Comparison of ENCODE assay signal across 9 mouse cellular contexts in the genomic region with DNA sequence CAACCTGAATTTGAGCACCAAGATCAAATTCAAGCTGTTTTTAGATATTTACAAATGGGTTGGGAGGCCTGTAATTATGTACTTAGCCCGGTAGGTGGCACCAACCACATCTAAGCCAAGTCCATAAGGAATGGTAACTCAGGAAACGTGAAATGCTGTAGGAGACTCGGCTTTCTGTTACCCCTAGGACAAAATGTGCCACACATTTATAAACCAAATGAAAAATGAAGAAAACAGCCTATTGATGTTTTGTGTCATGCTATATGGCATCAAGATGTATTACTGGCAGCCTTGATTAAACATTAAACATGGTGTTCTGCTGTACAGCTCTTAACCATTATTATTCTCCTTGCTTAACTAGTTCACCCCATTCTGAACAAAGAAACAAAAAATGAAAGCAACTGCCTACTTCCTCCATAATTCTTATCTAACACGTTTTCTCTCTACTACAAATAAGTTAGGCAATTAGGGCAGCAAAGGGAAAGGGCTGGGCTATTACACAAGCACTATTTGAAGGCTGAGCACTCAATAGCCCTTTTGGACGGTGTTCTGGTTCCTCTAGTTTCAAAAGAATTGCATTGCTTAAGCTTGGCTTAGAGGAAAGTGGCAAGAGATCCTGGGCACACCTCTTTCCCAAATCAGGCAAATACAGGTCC. TPM values are rescaled to one million over a fixed set of nuclear protein-coding genes. Genes with fewer than 3 reads are reported as not detected.
DNase-seq lines count a peak whose midpoint lies in the region; ATAC-seq and TF ChIP-seq lines count a peak whose summit lies in the region.
"Had no signal": no experiment of that assay in that cellular context is flagged by ENCODE, and none has a peak within 500 bp of the region (broad histone marks: within the 10 kb centered on the region; RNA-seq: fewer than 3 reads in every experiment).

No protein-coding gene starts in this region.

- TF ChIP-seq CTCF in layer of hippocampus, adult 2 months (conservative IDR thresholded peaks at IDR 0.05): peak; percentile 94

- no peaks in the 10 kb centered on the region for H3K4me1 ChIP-seq in forebrain, embryonic 11.5 days (replicated peaks; ENCODE audit: control insufficient read depth, insufficient read depth, low read length)

- no peaks in the 10 kb centered on the region for H3K36me3 ChIP-seq in forebrain, embryonic 11.5 days (ENCODE audit: control insufficient read depth, insufficient read depth, low read length)

- no peak overlapping the region for H3K27ac ChIP-seq in forebrain, embryonic 11.5 days (ENCODE audit: low read depth, low read length)
- H3K27ac ChIP-seq in layer of hippocampus, adult 2 months: peak overlapping the region; percentile 49

- no peak overlapping the region for H3K4me2 ChIP-seq in forebrain, embryonic 11.5 days (ENCODE audit: low read depth, low read length, severe bottlenecking)

- ATAC-seq in forebrain, embryonic 11.5 days (replicated peaks; ENCODE audit: low FRiP score): 0 out of 2 replicates have a peak, but pooled peaks have one; percentile 30
- ATAC-seq in hematopoietic stem cell, adult 5-6 weeks (replicated peaks in 1 of 2; ENCODE audit: insufficient read depth in 1 of 2, low FRiP score in 2 of 2, low TSS enrichment in 1 of 2, low read depth in 1 of 2, poor library complexity in 2 of 2, severe bottlenecking in 2 of 2): peak; percentile 82 to 93

- H3K27me3 ChIP-seq in forebrain, embryonic 11.5 days (ENCODE audit: control insufficient read depth, insufficient read depth, low read length): no peaks in the 10 kb centered on the region

- no peak overlapping the region for H3K4me3 ChIP-seq in forebrain, embryonic 11.5 days (ENCODE audit: low read depth, low read length)
- H3K4me3 ChIP-seq in layer of hippocampus, adult 2 months: peak overlapping the region; percentile 33

- 11% methylated on average over 5 of the region's 5 CpGs for WGBS in forebrain, embryonic 11.5 days

- no peaks in the 10 kb centered on the region for H3K9me3 ChIP-seq in forebrain, embryonic 11.5 days (ENCODE audit: control insufficient read depth, low read length)

- no peak overlapping the region for H3K9ac ChIP-seq in forebrain, embryonic 11.5 days (ENCODE audit: low read length)

- peak; percentile 74 for DNase-seq in MEL-GATA-1-ER (ENCODE audit: extremely low read depth, low read depth)
- peak; percentile 56 for DNase-seq in c-Kit-positive CD71-negative TER-119-negative erythroid progenitor cells, embryonic 14.5 days (ENCODE audit: low read depth)
- peak; percentile 63 for DNase-seq in forebrain, embryonic 11.5 days (ENCODE audit: low spot score)
- DNase-seq in layer of hippocampus, adult 2 months (ENCODE audit: low spot score in 2 of 2): peak; percentile 46 to 69
- peak; percentile 64 for DNase-seq in lung, postnatal 10 days
- peak; percentile 48 for DNase-seq in retina, adult 2 months (ENCODE audit: low read depth, low spot score)
- peak; percentile 23 for DNase-seq in yolk sac, embryonic 10.5 days (ENCODE audit: low spot score)

RNA-seq across cellular contexts. Expression of gene Gm6657, which starts 12.0 kb away (rescaled TPM):
- polyA plus RNA-seq in forebrain, embryonic 11.5 days (2014; fragmentation: Nextera tagmentation; extraction: Ambion mirVana): not detected in 2 replicates
- not detected in 2 replicates for total RNA-seq in hematopoietic stem cell, adult 5-6 weeks (2017)
- not detected for total RNA-seq in layer of hippocampus, adult 2 months (2021)
- total RNA-seq: layer of hippocampus, adult 8-10 months had no signal

RNA-seq across cellular contexts. Expression of gene Gphn, which starts 20.1 kb away (rescaled TPM):
- polyA plus RNA-seq in forebrain, embryonic 11.5 days (2014; fragmentation: Nextera tagmentation; extraction: Ambion mirVana): 19.1 and 19.5 TPM in 2 replicates
- total RNA-seq in hematopoietic stem cell, adult 5-6 weeks (2017): 19.4 and 19.9 TPM in 2 replicates
- total RNA-seq in layer of hippocampus, adult 2 months (2021): 10 to 100 TPM; 66.2 to 71.3 TPM

Comparison
In these comparisons a context has a peak if more than half of its experiments do, and no peak if none do; other contexts are left out.
1. DNase-seq: peak in every context shown above with its lines; median percentile 74 in MEL-GATA-1-ER; 64 in lung, postnatal 10 days; 63 in forebrain, embryonic 11.5 days; 58 in layer of hippocampus, adult 2 months; 56 in c-Kit-positive CD71-negative TER-119-negative erythroid progenitor cells, embryonic 14.5 days; 48 in retina, adult 2 months; 23 in yolk sac, embryonic 10.5 days.